Mouse (Mus musculus) stomach, postnatal 0 days (tissue): ENCODE results near the gene Dst. TPM values are rescaled to one million over a fixed set of nuclear protein-coding genes. Genes with fewer than 3 reads are reported as not detected.

Experiments
- ATAC-seq: fragments of 200-750 bp; cut with Nextera tagmentation; 2 replicates; pipeline ENCODE4 v1.8.0; 2017; ENCODE audit not compliant: low FRiP score, low TSS enrichment
- DNase-seq: peaks from one replicate; pipeline ENCODE4 v3.0.0-alpha.2; 2016; ENCODE audit warnings: low spot score
- H3K27ac ChIP-seq: fragments of 300-500 bp; sonication (generic); replicated peaks from 2 replicates; pipeline ENCODE4 v1.5.1; 2014; ENCODE audit warnings: mild to moderate bottlenecking, control low read depth
- H3K27me3 ChIP-seq: fragments of 300-500 bp; sonication (generic); 2 replicates; pipeline ENCODE4 v1.6.1; 2014; ENCODE audit warnings: low read length; ENCODE audit not compliant: control insufficient read depth, insufficient read depth
- H3K36me3 ChIP-seq: fragments of 300-500 bp; sonication (generic); 2 replicates; pipeline ENCODE4 v1.6.1; 2014; ENCODE audit warnings: low read length, mixed read lengths; ENCODE audit not compliant: control insufficient read depth, insufficient read depth
- H3K4me1 ChIP-seq: fragments of 300-500 bp; sonication (generic); replicated peaks from 2 replicates; pipeline ENCODE4 v1.6.1; 2014; ENCODE audit warnings: antibody characterized with exemption; ENCODE audit not compliant: control insufficient read depth, insufficient read depth
- H3K4me2 ChIP-seq: fragments of 300-500 bp; sonication (generic); replicated peaks from 2 replicates; pipeline ENCODE4 v1.6.1; 2014; ENCODE audit warnings: low read depth, mild to moderate bottlenecking, control low read depth, moderate library complexity
- H3K4me3 ChIP-seq: fragments of 300-500 bp; sonication (generic); 2 replicates; pipeline ENCODE4 v1.5.1; 2014; ENCODE audit warnings: low read depth, low read length, control low read depth
- H3K9ac ChIP-seq: fragments of 300-500 bp; sonication (generic); 2 replicates; pipeline ENCODE4 v1.6.1; 2014; ENCODE audit warnings: mild to moderate bottlenecking, low read length, control low read depth, mixed read lengths
- H3K9me3 ChIP-seq: fragments of 300-500 bp; sonication (generic); 2 replicates; pipeline ENCODE4 v1.6.1; 2016; ENCODE audit warnings: low read length; ENCODE audit not compliant: control insufficient read depth
- CTCF ChIP-seq: IDR thresholded peaks from 2 replicates; pipeline ENCODE4 v1.5.1; 2016; ENCODE audit warnings: antibody characterized with exemption, low read depth, mild to moderate bottlenecking, moderate library complexity
- EP300 ChIP-seq: optimal IDR thresholded peaks from 2 replicates; pipeline ENCODE3; 2016; ENCODE audit warnings: antibody characterized with exemption
- WGBS: fragments of 180-500 bp; shearing (Covaris S2); extraction: QIAGEN DNeasy Blood & Tissue Kit; methylation state at CpG from one replicate; pipeline ENCODE4 v1.1.7; 2014; 5-methylcytosine and 5-hydroxymethylcytosine counted together
- polyA plus RNA-seq: library from polyadenylated mRNA; unstranded; fragments of >200 nt; fragmentation: Nextera tagmentation; extraction: Ambion mirVana; gene quantifications from 2 replicates; pipeline ENCODE4 v1.2.1, GENCODE M21; 2015

The Dst gene
- polyA plus RNA-seq, 1 experiment from 2014 or later, result 16.4 TPM

- Histone ChIP-seq H3K27ac (no peak overlapping the region), H3K4me3 (no peak overlapping the region), H3K9me3 (no peaks in the 10 kb centered on the region), H3K36me3 (no peaks in the 10 kb centered on the region), H3K27me3 (no peaks in the 10 kb centered on the region), H3K4me1 (no peaks in the 10 kb centered on the region), H3K9ac (no peak overlapping the region), H3K4me2 (no peak overlapping the region)
- no peak for ATAC-seq
- WGBS, result 60% methylated on average over 3 of the region's 3 CpGs
- no peak for TF ChIP-seq CTCF
- no peak for TF ChIP-seq EP300
- DNase-seq, result no peak
Measured at GRCm38 (mm10) chr1:34042299-34042698, 134.3 kb downstream of the Dst start.

- no peak for TF ChIP-seq CTCF
- no peak for TF ChIP-seq EP300
- ATAC-seq, result no peak
- Histone ChIP-seq H3K4me2 (no peak overlapping the region), H3K27me3 (no peaks in the 10 kb centered on the region), H3K9ac (no peak overlapping the region), H3K27ac (no peak overlapping the region), H3K4me1 (no peaks in the 10 kb centered on the region), H3K9me3 (no peaks in the 10 kb centered on the region), H3K4me3 (no peak overlapping the region), H3K36me3 (no peaks in the 10 kb centered on the region)
- WGBS, result 82% methylated on average over 8 of the region's 8 CpGs
- DNase-seq, result no peak
Measured at GRCm38 (mm10) chr1:34043327-34043726, 135.3 kb downstream of the Dst start.

GRCm38 (mm10) chr1:34043836-34044550, 136.0 kb downstream of the Dst start:
- no peak for ATAC-seq
- H3K4me3 ChIP-seq, result no peak overlapping the region
- H3K4me2 ChIP-seq, result no peak overlapping the region
- DNase-seq, result no peak
- H3K9me3 ChIP-seq, result no peaks in the 10 kb centered on the region
- 71% methylated on average over 7 of the region's 7 CpGs for WGBS
- TF ChIP-seq EP300 (no peak), CTCF (no peak)
- no peak overlapping the region for H3K9ac ChIP-seq
- H3K27ac ChIP-seq, result no peak overlapping the region
- H3K27me3 ChIP-seq, result no peaks in the 10 kb centered on the region
- no peaks in the 10 kb centered on the region for H3K36me3 ChIP-seq
- no peaks in the 10 kb centered on the region for H3K4me1 ChIP-seq

GRCm38 (mm10) chr1:34044675-34045074, 136.7 kb downstream of the Dst start:
- TF ChIP-seq CTCF (no peak), EP300 (no peak)
- no peak for ATAC-seq
- WGBS, result 29% methylated on average over 3 of the region's 3 CpGs

GRCm38 (mm10) chr1:34047285-34047684, 139.3 kb downstream of the Dst start:
- DNase-seq, result no peak
- no peak for TF ChIP-seq CTCF
- TF ChIP-seq EP300, result no peak
- H3K9ac ChIP-seq, result no peak overlapping the region
- ATAC-seq, result no peak
- no peak overlapping the region for H3K4me2 ChIP-seq
- no peaks in the 10 kb centered on the region for H3K9me3 ChIP-seq
- H3K4me3 ChIP-seq, result no peak overlapping the region
- H3K27me3 ChIP-seq, result no peaks in the 10 kb centered on the region
- 75% methylated on average over 3 of the region's 3 CpGs for WGBS
- no peaks in the 10 kb centered on the region for H3K4me1 ChIP-seq
- H3K36me3 ChIP-seq, result no peaks in the 10 kb centered on the region
- no peak overlapping the region for H3K27ac ChIP-seq

More at GRCm38 (mm10) chr1:34044675-34045074, 136.7 kb downstream of the Dst start:
- no peaks in the 10 kb centered on the region for H3K36me3 ChIP-seq
- H3K27me3 ChIP-seq, result no peaks in the 10 kb centered on the region
- H3K4me3 ChIP-seq, result no peak overlapping the region
- no peak overlapping the region for H3K4me2 ChIP-seq
- no peak overlapping the region for H3K9ac ChIP-seq
- no peaks in the 10 kb centered on the region for H3K4me1 ChIP-seq
- H3K9me3 ChIP-seq, result no peaks in the 10 kb centered on the region
- DNase-seq, result no peak
- H3K27ac ChIP-seq, result no peak overlapping the region

GRCm38 (mm10) chr1:34051251-34051650, 143.2 kb downstream of the Dst start:
- ATAC-seq (no peak; the same call in 1 of the 2 replicates), DNase-seq (no peak)
- Histone ChIP-seq H3K27ac (no peak overlapping the region), H3K4me2 (no peak overlapping the region), H3K9ac (no peak overlapping the region), H3K4me1 (no peaks in the 10 kb centered on the region), H3K36me3 (no peaks in the 10 kb centered on the region), H3K4me3 (no peak overlapping the region), H3K27me3 (no peaks in the 10 kb centered on the region), H3K9me3 (no peaks in the 10 kb centered on the region)
- 80% methylated on average over 3 of the region's 3 CpGs for WGBS
- TF ChIP-seq CTCF, result no peak
- no peak for TF ChIP-seq EP300
